Mouse (Mus musculus): ENCODE measurements at regions not wholly inside any gene's neighbourhood (a gene's known extent, or its start where the extent isn't known, plus 50 kb on each side); places are given as distances from the start of the nearest gene placed in this dataset.

DNA sequence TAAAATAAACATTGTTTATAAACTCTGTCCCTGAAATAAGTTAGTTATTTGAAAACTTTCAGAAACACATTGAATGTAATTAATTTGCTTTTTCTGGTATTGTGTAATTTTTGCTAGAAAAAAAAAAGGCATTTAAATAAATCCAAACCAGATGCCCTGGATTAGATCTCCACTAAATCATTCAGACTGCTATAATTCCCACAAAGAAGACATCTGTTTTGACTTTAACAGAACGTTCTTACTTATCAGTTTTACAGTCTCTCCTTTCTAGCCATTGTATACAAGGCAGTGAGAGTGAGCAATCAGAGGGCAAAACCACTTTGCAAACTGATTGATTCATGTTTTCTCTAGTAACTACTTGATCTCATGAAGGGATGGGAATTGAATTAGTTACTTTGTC is 478.8 kb downstream of the Slitrk6 start:
- DNase-seq (ENCODE audit: low read depth, low spot score): no peak

DNA sequence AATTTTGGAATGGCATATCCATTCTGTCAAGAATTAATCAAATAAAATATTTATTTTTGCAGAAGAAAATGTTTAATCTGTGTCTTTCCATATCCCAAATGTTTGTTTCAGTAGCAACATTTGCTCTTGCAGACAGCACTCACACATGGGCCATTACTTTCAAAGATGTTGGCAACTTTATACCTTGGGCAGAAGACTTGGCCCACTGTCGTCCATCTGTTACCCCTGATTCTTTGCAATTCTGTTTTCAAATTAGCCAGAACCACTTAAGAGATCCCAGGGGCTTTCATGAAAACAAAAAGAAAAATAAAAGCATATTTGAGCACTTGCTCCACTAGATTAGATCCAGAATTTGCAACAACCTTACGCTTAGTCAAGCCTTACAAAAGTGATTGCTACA is 483.7 kb downstream of the Slitrk6 start:
- no peak for DNase-seq (ENCODE audit: low read depth, low spot score)

DNA sequence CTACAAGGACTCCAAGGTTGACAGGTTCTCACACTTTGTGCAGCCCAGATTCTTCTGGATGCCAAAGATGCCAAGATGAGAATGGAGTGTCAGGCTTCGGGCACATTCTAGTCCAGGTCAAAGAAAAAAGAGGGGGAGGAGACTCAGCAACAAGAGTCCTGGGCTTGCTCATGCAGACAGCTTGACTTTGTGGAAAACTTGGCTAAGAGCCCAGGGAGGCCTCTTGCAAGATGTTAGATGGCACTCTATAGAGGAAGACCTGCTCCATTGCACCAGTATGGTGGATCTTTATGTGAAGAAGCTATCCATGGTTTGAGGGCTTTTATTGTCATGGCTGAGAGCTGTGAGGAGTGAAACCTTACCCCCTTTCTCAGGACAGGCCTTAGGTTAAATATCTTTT is 510.5 kb downstream of the Slitrk6 start:
- DNase-seq (ENCODE audit: low read depth, low spot score): no peak

DNA sequence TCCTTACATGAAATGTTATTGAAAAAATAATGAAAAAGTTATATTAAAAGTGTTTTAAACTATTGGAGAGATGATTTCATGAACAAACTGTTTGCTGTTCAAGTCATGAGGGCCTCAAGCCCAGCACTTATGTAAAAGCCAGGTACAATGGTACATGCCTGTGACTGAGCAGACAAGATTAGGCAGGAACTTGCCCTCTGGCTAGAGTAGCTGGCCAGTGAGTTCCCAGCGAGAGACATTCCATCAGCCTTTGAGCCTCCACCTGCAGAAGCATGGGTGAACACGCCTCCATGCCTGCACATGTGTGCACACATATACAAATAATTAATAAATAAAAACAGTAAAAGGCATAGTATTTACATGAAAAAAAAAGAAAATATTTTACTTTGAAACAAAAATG is 511.4 kb downstream of the Slitrk6 start:
- no peak for DNase-seq (ENCODE audit: low read depth, low spot score)

DNA sequence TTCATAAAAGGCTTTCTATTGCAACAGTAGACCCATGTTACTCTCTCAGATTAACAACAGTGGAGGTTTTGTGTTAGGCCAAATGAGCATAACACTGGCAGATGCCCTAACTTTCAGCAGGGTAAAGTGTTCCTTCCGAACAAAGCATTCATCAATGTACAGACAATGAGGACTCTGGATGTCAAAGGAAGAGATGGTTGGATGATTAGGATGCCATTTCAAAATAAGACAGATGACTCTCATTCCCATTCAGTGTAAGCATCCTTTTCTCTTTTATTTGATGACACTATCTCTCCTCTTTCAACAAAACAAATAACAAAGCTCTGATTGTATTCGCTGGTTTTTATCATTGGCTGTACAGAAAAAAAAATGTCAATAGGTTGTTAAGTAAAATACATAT is 516.1 kb downstream of the Slitrk6 start:
- DNase-seq (ENCODE audit: low read depth, low spot score): no peak

DNA sequence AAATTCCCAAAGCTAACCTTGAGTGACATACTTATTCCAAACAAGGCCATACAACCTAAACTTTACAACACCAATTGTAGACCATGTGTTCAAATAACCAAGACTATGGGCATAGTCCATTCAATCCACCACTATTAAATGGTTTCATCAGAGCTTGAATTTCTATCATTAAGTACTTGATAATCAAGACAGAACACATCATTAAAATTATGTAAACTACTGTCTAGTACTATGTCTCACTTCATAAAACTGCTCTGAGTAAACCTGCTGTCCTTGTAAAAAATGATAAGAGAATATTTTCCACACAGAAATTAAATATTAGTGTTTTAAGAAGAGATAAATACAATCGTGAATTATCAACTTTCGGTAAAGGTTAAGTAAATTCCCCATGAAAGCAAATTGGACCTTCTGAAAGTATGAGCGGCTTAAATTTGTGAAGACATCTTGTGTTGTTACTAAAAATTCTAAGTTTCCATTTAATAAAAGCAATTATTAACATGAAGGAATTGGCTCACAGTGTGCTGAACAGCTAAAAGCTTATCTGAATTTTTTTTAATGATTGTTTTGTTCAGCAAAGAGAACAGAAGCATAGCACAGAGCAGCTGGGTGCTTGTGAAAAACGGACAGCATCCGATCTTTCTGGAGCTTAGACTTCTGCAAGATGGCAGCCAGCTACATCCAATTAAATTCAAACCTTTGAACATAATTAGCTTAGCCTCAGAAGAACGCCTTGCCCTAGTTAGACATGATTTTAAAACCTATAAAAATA is 530.1 kb downstream of the Slitrk6 start:
- DNase-seq (ENCODE audit: low read depth, low spot score): peak; percentile 10

DNA sequence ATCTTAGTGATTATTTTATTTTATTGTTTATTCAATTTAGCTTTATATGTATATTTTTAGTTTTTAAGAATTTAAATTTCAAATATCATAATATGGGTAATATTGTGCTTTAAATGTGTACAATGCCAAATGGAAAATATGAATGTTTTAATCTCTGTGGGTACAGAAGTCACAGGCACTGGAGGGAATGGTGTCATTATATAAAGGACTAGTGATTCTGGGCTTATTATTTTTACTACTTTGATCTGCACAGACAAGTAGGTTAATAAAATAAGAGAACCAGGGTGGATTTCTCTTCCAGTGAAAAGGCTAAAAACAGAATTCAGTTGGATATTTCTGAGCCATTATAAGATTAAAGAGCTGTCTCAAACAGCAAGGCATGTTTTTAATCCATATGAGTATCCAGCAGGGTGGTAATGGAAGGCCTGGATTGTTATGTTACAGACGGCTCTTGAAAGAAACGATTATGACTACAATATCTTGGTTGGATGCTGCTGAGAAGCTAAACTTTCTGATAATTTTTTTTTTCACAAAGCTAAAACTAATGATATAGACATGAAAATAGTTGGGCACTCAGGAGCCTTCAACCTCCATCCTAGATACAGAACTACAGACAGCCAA is 563.9 kb downstream of the Slitrk6 start:
- DNase-seq (ENCODE audit: low read depth, low spot score): peak; percentile 1

DNA sequence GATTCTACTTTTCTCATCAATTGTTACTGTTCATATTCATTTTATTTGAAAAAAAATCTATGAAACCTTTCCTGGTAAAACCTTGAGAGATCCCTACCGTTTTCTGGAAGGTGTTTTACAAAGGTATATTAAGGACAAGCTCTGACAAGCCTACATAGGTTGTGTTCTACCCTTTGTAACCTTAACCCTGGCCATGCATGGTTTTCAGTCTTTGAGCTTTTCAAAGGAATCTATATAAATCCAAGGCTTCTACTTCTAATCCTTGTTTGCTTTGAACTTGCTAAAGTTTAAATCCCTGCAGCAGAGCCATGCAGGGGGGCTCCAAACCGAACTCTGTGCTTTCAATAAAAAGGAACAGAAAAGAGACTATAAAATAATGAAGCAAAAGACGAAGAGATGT is 564.5 kb downstream of the Slitrk6 start:
- DNase-seq (ENCODE audit: low read depth, low spot score): peak; percentile 6

DNA sequence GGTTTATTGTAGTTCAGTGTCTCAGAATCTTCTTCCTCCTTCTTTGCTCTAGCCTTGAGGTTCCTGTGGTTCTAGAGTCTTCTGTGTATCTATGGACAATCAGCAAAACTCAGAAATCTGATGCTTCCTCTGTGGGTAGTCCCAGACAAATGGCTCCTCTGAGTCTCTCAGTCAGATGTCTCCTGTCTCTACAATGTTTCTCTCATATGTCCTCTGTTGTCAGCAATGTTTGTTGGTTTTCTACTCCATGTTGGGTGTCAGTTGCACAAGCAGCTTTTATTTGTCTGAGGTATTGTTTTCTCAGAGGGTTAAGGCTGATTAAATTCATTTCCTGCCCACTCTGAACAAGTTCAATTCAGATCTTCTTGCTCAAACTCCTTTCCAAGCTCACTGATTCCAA is 575.8 kb downstream of the Slitrk6 start:
- DNase-seq (ENCODE audit: low read depth, low spot score): no peak

DNA sequence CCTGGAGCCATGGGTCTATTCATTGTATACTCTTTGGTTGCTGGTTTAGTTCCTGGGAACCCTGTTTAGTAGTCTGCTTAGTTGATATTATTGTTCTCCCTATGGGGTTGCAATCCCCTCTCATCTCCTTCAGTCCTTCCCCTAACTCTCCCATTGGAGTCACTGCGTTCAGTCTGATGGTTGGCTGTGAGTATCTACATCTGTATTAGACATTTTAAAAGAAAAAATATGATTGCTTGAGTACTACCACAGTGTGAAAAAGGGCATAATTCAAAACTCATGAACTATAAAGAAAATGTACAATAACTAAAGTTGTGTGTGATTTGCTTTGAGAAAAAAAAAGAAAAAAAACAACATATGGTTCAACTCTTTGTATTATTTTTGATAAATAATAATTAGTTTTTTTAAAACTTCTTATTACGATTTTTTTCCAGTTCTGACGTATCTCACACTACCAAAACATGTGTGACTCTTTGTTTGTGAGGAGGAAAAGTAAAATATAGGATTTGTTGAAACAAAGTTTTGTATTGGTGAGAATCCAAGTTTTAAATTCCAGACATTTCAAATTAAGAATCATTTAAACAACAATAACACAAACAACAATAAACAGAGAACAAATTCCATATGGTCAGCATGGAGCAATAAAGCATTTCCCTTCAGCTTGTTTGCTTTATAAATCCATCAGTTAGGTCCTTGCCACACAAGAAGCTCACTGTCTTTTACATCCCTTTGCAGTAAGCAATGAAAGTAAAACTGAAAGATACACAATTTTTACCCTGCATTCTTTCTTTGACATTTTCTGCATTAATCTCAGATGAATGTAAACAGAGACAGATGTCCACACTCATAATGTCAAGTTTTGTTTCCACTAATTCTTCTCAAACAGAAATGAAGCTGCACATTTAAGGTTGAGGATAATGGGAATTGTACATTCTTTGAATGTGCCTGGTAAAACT is 583.5 kb downstream of the Slitrk6 start:
- no peak for DNase-seq (ENCODE audit: low read depth, low spot score)

DNA sequence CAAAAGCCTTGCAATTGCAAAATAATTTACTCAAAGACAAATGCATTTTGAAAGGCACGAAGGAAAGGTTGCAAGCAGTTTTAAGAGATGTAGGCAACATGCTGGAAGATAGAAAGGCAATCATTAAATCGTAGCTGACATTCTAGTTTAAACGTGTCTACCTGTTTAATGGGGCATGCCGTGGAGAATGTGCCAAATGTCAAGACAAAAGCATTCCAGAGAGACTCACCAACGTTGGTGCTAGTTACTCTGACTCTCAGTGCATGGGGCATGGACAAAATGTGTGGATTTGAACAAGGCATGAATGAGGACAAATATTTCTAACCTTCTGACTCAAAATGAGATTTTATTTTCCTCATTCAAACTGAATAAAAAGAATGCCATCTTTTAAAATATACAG is 586.3 kb downstream of the Slitrk6 start:
- no peak for DNase-seq (ENCODE audit: low read depth, low spot score)

DNA sequence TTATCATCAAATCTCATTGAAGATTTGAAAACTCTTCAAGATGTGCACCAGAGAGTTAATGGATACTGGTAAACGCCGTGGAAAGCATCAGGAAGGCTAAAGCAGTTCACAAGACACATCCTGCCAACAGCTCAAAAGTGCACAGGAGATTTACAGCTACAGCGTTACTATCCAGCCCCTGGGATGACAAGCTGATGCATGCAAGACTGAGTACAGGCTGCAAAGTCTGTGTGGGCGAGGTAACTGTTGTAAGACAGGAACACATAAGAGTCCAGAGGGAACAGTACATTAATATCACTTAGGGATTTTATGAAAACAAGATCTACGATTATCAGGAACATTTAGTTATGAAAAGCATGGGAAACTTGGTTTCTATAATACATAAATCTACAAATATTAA is 626.7 kb downstream of the Slitrk6 start:
- peak; percentile 18 for DNase-seq (ENCODE audit: low read depth, low spot score)

DNA sequence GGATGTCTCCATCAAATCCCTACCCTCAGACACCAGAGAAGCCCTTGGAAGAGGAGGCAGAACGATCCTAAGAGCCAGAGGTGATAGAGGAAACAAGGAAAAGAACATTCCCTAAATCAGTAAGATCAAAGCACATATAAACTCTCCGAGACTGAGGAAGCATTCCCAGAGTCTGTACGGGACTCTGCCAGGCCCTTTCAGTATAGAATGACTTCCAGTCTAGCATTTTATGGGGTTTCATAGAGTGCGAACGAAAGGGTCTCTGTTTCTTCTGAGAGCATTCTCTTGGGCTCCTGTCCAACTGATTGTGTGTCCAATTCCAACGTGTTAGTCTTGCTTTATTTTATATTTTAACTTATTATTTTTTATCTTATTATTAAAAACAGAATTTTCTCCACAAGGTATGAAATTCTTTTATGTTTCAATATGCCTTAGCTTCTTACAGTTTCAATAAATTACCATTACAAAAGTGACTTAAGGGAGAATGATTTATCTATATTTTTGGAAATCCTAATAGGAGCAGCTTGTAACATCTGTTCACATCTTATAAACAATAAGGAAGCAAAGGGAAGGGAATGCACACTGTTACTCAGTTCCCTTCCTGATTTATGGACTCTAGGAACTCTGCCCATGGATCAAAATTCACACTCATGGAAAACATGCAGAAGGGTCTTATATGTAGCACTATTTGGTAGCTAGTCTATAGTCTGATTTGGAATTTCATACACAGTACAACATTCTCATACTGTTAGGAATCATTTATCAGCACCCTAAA is 628.8 kb downstream of the Slitrk6 start:
- DNase-seq (ENCODE audit: low read depth, low spot score): no peak

DNA sequence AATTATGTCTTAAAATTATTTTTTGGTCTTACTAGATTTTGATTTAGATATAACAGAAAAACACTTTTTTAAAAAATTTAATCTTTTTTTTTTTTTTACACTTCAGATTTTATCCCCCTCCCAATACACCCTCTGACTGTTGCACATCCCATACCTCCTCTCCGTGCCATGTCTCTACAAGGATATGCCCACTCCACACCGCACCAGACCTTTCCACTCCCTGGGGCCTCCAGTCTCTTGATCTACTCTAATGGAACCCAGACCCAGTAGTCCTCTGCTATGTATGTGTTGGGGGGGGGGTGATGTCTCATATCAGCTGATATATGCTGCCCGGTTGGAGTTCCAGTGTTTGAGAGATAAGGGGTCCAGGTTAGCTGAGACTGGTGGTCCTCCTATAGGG is 632.2 kb downstream of the Slitrk6 start:
- DNase-seq (ENCODE audit: low read depth, low spot score): no peak

DNA sequence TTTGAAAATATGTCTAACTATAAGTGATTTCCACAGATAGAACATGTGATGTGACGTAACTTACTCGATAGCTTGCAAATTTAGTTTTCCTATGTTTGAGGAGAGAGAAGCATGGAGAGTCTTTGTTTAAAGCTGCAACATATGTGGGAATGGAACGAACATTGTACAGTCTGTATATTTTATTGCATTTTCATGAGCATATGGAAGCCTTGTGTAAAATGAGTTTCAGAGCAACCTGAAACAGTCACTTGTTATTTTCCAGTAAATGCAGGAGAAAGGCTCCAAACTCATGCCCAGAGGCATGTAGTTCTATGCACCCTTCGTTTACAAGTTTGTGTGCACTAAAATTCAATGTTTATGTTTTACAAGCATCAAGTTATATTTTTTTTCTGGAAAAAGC is 639.4 kb downstream of the Slitrk6 start:
- no peak for DNase-seq (ENCODE audit: low read depth, low spot score)

DNA sequence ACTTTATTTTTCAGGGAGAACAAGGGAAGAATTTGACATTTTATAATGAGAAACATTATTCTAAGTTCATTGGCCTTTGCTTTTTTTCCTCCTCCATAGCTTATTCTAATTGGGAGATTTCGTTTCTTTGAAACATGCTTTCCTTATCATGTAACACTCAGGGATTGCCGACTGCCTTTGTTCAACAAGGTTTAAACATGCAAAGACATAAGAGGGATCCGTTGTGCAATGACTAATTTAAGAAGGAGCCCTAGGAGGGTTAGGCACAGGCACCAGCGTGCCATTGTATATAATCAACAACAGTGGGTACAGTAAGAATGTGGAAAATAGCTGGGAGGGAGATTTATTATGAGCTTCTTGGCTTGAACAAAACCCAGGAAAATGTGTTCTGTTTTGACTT is 654.1 kb downstream of the Slitrk6 start:
- no peak for DNase-seq (ENCODE audit: low read depth, low spot score)

DNA sequence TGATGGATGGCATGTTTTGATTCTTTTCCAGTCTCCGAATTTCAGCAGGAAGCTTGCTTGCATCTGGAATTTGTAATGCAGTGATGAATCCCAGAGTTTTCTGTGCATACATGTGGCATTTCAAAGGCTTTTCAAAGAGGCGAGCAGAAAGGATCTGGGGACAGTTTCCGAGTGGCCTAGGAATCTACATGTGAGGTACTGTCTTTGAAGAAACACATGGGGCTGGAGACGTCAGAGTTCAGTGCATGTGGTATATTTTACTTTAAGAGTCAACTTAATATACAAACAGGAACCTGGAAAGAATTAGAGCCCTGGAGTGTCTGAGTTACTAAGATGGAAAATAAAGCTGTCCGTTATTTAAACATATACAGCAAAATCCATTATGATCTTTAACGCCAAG is 676.6 kb downstream of the Slitrk6 start:
- DNase-seq (ENCODE audit: low read depth, low spot score): no peak

DNA sequence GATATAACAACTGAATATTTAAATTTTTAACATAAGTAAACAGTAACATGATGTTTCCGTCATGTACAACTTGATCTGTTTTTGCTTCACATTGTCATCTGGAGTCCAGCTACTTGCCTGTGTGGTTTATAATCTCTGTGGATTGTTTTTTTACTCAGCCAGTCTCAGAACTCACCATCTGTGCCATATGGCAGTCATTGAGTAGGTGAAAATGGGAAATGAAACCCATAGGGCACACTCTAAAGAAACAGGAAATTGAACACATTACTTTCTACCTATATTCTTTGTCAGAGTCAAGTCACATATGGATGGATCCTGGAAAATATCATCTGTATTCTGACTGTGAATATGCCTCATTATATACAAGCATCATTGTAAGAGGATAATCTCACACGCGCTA is 707.2 kb downstream of the Slitrk6 start:
- DNase-seq (ENCODE audit: low read depth, low spot score): peak; percentile 4

DNA sequence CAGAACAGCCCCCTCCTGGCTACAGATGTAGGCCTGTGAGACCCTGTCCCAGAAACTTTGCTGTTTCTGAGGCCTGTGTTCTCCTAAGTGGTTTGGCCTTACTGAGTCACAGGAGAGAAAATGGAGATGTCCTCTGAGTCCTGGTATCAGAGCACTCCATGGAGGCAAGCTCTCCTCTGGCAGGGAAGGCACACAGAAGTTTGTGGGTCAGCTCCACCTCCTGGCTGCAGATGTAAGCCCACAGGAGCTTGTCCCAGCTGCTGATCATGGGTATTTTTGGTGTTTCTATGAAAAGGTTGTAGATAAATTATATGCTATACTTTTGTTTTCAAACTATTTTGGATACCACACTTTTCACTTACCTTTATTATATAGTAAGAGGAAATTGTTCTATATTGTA is 711.7 kb downstream of the Slitrk6 start:
- DNase-seq (ENCODE audit: low read depth, low spot score): no peak

DNA sequence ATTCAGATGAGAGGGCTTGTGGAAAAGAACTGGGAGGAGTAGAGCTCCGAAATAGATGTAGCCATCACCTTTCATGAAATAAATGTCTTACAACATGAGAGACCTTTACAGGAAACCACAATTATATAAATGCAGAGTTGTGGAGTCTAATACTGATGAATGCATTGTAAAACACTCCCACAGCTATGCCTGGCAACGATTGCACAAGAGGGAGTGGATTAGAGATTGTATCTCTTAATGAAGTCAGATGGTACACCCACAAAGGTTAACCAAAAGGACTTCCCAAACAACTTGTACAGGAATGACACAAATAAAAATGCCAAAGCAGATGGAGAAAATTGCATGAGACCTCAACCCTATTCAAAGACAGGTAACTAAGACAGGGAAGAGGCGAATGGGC is 733.1 kb downstream of the Slitrk6 start:
- no peak for DNase-seq (ENCODE audit: low read depth, low spot score)

DNA sequence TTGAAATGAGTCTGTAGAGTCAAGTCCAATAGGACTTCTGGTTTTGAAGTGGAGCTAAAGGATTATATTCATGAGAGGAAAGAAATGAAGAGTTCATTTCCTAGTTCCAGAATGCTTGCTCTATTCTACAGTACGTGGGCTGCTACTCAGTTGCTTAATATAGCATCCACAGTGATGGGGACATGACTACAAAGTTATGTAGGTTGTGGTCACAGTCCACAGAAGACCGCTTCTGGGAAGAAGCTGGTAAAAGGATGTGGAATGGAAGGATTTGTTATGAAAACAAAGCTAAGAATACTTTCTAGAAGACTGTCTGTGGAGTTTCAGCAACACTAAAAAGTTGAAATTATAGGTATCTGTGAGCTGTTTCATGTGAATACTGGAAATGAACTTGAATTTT is 739.8 kb downstream of the Slitrk6 start:
- peak; percentile 26 for DNase-seq (ENCODE audit: low read depth, low spot score)

DNA sequence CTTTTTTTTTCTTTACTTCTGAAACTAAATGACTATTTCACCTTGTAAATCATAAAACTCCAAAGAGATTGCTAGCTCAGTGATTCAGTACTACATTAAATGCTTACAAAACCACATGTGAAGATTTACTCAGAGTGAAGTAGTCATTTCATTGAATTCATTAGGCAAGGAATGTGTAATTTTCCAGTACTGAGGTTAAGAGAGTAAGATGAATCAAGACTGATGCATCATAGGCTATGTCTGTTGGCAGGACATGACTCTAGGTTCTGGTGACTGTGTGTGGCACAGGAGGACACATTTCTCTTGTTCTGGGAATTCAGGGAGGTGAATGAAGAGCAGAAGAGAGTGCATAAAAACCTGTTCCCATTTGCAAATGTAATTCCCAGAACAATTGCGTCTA is 741.7 kb downstream of the Slitrk6 start:
- no peak for DNase-seq (ENCODE audit: low read depth, low spot score)

Measured in telencephalon, adult 2 months (tissue).